Mouse (Mus musculus) heart, embryonic 15.5 days (tissue): ENCODE measurements around the gene Pdgfc. TPM values are rescaled to one million over a fixed set of nuclear protein-coding genes. Genes with fewer than 3 reads are reported as not detected.

Experiments used
- ATAC-seq: fragments of 200-750 bp; cut with Nextera tagmentation; replicated peaks from 2 replicates; pipeline ENCODE4 v1.8.0; 2017; ENCODE audit warnings: low read depth, moderate TSS enrichment; ENCODE audit not compliant: insufficient number of reproducible peaks, insufficient read depth, low FRiP score
- H3K27ac ChIP-seq: fragments of 300-500 bp; sonication (generic); 2 replicates; pipeline ENCODE4 v1.5.1; 2015; ENCODE audit warnings: mild to moderate bottlenecking, inconsistent platforms
- H3K27me3 ChIP-seq: fragments of 300-500 bp; sonication (generic); 2 replicates; pipeline ENCODE4 v1.6.1; 2015; ENCODE audit warnings: inconsistent platforms
- H3K36me3 ChIP-seq: fragments of 300-500 bp; sonication (generic); 2 replicates; pipeline ENCODE4 v1.6.1; 2015; ENCODE audit warnings: mild to moderate bottlenecking, inconsistent platforms
- H3K4me1 ChIP-seq: fragments of 300-500 bp; sonication (generic); replicated peaks from 2 replicates; pipeline ENCODE4 v1.6.1; 2015; ENCODE audit warnings: inconsistent platforms
- H3K4me2 ChIP-seq: fragments of 300-500 bp; sonication (generic); 2 replicates; pipeline ENCODE4 v1.6.1; 2015; ENCODE audit warnings: inconsistent platforms, mild to moderate bottlenecking, moderate library complexity
- H3K4me3 ChIP-seq: fragments of 300-500 bp; sonication (generic); 2 replicates; pipeline ENCODE4 v1.5.1; 2015; ENCODE audit warnings: mild to moderate bottlenecking, inconsistent platforms
- H3K9ac ChIP-seq: fragments of 300-500 bp; sonication (generic); 2 replicates; pipeline ENCODE4 v1.6.1; 2015; ENCODE audit warnings: mild to moderate bottlenecking, inconsistent platforms
- H3K9me3 ChIP-seq: fragments of 300-500 bp; sonication (generic); replicated peaks from 2 replicates; pipeline ENCODE4 v1.6.1; 2016; ENCODE audit warnings: inconsistent platforms
- WGBS: fragments of 180-500 bp; shearing (Covaris S2); methylation state at CpG from one replicate; pipeline ENCODE4 v1.1.7; 2015; ENCODE audit warnings: mixed read lengths; 5-methylcytosine and 5-hydroxymethylcytosine counted together
- polyA plus RNA-seq: library from polyadenylated mRNA; unstranded; fragments of >200 nt; fragmentation: Nextera tagmentation; extraction: Ambion mirVana; gene quantifications from 2 replicates; pipeline ENCODE4 v1.2.1, GENCODE M21; 2015

Pdgfc gene
- polyA plus RNA-seq, 1 experiment from 2014 or later = 2.6 TPM

DNA sequence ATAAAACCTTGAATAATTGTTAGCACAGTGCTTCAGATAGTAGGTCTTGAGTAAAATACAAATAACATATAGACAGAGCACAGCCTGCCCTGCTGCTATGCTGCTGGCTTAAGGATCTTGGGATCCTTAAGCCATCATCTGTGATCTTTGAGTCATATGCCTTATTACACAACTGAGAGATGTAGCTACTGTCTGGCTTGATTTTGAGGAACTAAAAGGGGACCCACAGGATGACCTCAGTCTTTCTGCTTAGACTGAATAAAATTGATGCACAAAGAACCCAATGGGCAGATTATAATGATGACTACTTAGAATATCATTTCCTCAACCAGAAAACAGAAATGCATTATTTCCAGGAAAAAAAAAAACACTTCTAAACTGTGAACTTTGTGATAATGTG, 15.3 kb downstream of the Pdgfc start:
- H3K4me2 ChIP-seq = no peak overlapping the region
- H3K4me3 ChIP-seq = no peak overlapping the region
- H3K27ac ChIP-seq = no peak overlapping the region
- H3K4me1 ChIP-seq = no peaks in the 10 kb centered on the region
- no peaks in the 10 kb centered on the region for H3K27me3 ChIP-seq
- H3K9me3 ChIP-seq = no peaks in the 10 kb centered on the region
- H3K36me3 ChIP-seq = no peaks in the 10 kb centered on the region
- no peak for ATAC-seq
- H3K9ac ChIP-seq = no peak overlapping the region

GRCm38 (mm10) chr3:81052422-81052821, 16.2 kb downstream of the Pdgfc start:
- no peak overlapping the region for H3K4me2 ChIP-seq
- WGBS = 87% methylated on average over 6 of the region's 6 CpGs
- no peak for ATAC-seq
- H3K27ac ChIP-seq = no peak overlapping the region
- no peaks in the 10 kb centered on the region for H3K36me3 ChIP-seq
- H3K4me3 ChIP-seq = no peak overlapping the region
- H3K4me1 ChIP-seq = no peaks in the 10 kb centered on the region
- no peaks in the 10 kb centered on the region for H3K9me3 ChIP-seq
- no peaks in the 10 kb centered on the region for H3K27me3 ChIP-seq
- no peak overlapping the region for H3K9ac ChIP-seq

GRCm38 (mm10) chr3:81054074-81054473, 17.9 kb downstream of the Pdgfc start:
- Histone ChIP-seq H3K4me2 (no peak overlapping the region), H3K4me3 (no peak overlapping the region), H3K27me3 (no peaks in the 10 kb centered on the region), H3K4me1 (no peaks in the 10 kb centered on the region), H3K36me3 (no peaks in the 10 kb centered on the region), H3K9me3 (no peaks in the 10 kb centered on the region), H3K27ac (no peak overlapping the region), H3K9ac (no peak overlapping the region)
- ATAC-seq = no peak

GRCm38 (mm10) chr3:81057719-81058118, 21.5 kb downstream of the Pdgfc start:
- no peak for ATAC-seq
- Histone ChIP-seq H3K4me2 (no peak overlapping the region), H3K27me3 (no peaks in the 10 kb centered on the region), H3K4me1 (no peaks in the 10 kb centered on the region), H3K27ac (no peak overlapping the region), H3K4me3 (no peak overlapping the region), H3K9me3 (no peaks in the 10 kb centered on the region), H3K9ac (no peak overlapping the region), H3K36me3 (no peaks in the 10 kb centered on the region)
- 66% methylated on average over 1 of the region's 1 CpGs for WGBS

DNA sequence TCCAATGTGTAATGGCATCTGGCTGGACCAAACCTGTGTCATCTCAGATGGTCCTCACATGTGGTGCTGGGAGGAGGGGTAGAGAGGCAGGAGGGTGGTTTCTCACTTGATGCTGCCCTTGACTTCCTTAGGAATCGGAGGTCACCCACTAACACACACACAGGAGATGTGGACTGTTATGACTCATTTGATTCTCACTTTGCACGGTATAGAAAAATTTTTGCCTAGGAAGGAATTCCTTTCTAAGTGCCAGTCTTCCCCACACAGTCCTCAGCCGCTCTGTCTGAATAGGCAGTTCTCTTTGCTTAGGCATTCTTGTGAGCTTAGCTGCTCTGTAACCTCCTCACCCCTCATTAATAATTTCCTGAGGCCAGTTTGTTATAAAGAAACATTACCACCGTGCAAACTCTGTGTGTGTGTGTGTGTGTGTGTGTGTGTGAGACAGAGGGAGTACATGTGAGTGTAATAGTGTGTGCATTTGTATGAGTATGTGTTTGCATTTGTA, 22.4 kb downstream of the Pdgfc start:
- Histone ChIP-seq H3K4me2 (no peak overlapping the region), H3K27me3 (no peaks in the 10 kb centered on the region), H3K4me3 (no peak overlapping the region), H3K27ac (no peak overlapping the region), H3K9me3 (no peaks in the 10 kb centered on the region), H3K4me1 (no peaks in the 10 kb centered on the region), H3K9ac (no peak overlapping the region), H3K36me3 (no peaks in the 10 kb centered on the region)
- whole genome bisulfite sequencing = 45% methylated on average over 4 of the region's 4 CpGs
- ATAC-seq = no peak

GRCm38 (mm10) chr3:81068550-81068949, 32.3 kb downstream of the Pdgfc start:
- no peaks in the 10 kb centered on the region for H3K4me1 ChIP-seq
- no peak overlapping the region for H3K27ac ChIP-seq
- no peak for ATAC-seq
- no peaks in the 10 kb centered on the region for H3K36me3 ChIP-seq
- H3K9ac ChIP-seq = no peak overlapping the region
- 47% methylated on average over 2 of the region's 2 CpGs for WGBS
- no peak overlapping the region for H3K4me3 ChIP-seq
- H3K9me3 ChIP-seq = no peaks in the 10 kb centered on the region
- no peaks in the 10 kb centered on the region for H3K27me3 ChIP-seq
- no peak overlapping the region for H3K4me2 ChIP-seq

GRCm38 (mm10) chr3:81101136-81101535, 64.9 kb downstream of the Pdgfc start:
- no peak overlapping the region for H3K27ac ChIP-seq
- no peaks in the 10 kb centered on the region for H3K9me3 ChIP-seq
- no peak overlapping the region for H3K4me2 ChIP-seq
- no peaks in the 10 kb centered on the region for H3K36me3 ChIP-seq
- H3K4me3 ChIP-seq = no peak overlapping the region
- ATAC-seq = no peak
- H3K9ac ChIP-seq = no peak overlapping the region
- 88% methylated on average over 1 of the region's 1 CpGs for WGBS
- H3K4me1 ChIP-seq = 0 out of 2 replicates have a peak, but pooled peaks cover 3% of the 10 kb centered on the region
- no peaks in the 10 kb centered on the region for H3K27me3 ChIP-seq

GRCm38 (mm10) chr3:81102158-81102876, 66.1 kb downstream of the Pdgfc start:
- 33% methylated on average over 3 of the region's 3 CpGs for WGBS
- ATAC-seq = no peak
- H3K9me3 ChIP-seq = no peaks in the 10 kb centered on the region
- H3K27me3 ChIP-seq = no peaks in the 10 kb centered on the region
- H3K4me2 ChIP-seq = no peak overlapping the region
- no peak overlapping the region for H3K9ac ChIP-seq
- H3K4me1 ChIP-seq = 0 out of 2 replicates have a peak, but pooled peaks cover 3% of the 10 kb centered on the region
- H3K27ac ChIP-seq = no peak overlapping the region
- no peak overlapping the region for H3K4me3 ChIP-seq
- H3K36me3 ChIP-seq = no peaks in the 10 kb centered on the region

- no peak for ATAC-seq
- H3K27me3 ChIP-seq = no peaks in the 10 kb centered on the region
- no peaks in the 10 kb centered on the region for H3K36me3 ChIP-seq
- 0 out of 2 replicates have a peak, but pooled peaks cover 3% of the 10 kb centered on the region for H3K4me1 ChIP-seq
- H3K4me2 ChIP-seq = no peak overlapping the region
- no peak overlapping the region for H3K9ac ChIP-seq
- WGBS = 78% methylated on average over 5 of the region's 5 CpGs
- H3K27ac ChIP-seq = no peak overlapping the region
- no peaks in the 10 kb centered on the region for H3K9me3 ChIP-seq
- H3K4me3 ChIP-seq = no peak overlapping the region
These were observed 66.7 kb downstream of the Pdgfc start for GRCm38 (mm10) chr3:81102877-81103420.

DNA sequence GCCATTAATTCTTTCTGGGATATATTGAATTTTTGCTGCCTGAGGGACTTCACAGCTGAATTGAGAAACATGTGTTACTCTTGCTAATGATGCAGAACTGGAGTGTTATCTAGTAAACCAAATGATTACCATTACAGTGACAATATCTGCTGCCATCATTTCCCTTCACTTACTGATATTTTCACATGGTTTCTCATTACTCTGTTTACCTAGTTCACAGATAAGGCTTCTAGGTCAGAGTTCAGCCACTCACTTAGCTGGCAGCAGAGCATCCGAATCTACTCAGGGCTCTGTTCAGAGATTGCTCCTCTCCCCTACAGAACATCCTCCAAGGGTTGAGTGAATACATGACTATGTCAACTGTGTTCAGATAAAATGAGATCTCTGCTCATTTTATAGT, 71.3 kb downstream of the Pdgfc start:
- Histone ChIP-seq H3K36me3 (no peaks in the 10 kb centered on the region), H3K4me3 (no peak overlapping the region), H3K4me1 (no peaks in the 10 kb centered on the region), H3K4me2 (no peak overlapping the region), H3K9ac (no peak overlapping the region), H3K9me3 (no peaks in the 10 kb centered on the region), H3K27ac (no peak overlapping the region), H3K27me3 (no peaks in the 10 kb centered on the region)
- whole genome bisulfite sequencing = 59% methylated on average over 1 of the region's 1 CpGs
- no peak for ATAC-seq

DNA sequence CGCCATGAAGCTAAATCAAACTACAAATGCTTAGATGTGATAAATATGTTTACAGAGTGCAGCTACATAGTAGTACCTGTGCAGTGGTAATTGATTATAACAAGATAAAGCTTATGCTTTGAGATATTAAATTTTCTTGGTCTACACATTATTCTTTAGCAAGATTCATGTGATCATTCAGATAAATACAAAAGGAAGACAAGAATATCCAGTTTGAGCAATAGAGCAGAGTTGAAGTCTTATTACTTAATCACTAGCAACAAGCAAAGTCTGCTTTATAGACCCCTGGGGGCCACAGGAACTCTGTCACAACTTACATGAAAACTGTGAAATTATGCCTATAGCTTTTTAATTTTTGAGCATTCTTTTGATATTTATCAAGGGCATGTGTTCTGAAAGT, 74.8 kb downstream of the Pdgfc start:
- H3K4me3 ChIP-seq = no peak overlapping the region
- H3K27me3 ChIP-seq = no peaks in the 10 kb centered on the region
- H3K4me2 ChIP-seq = no peak overlapping the region
- H3K9ac ChIP-seq = no peak overlapping the region
- ATAC-seq = no peak
- H3K27ac ChIP-seq = no peak overlapping the region
- WGBS = 70% methylated on average over 1 of the region's 1 CpGs
- no peaks in the 10 kb centered on the region for H3K9me3 ChIP-seq
- no peaks in the 10 kb centered on the region for H3K4me1 ChIP-seq
- no peaks in the 10 kb centered on the region for H3K36me3 ChIP-seq

DNA sequence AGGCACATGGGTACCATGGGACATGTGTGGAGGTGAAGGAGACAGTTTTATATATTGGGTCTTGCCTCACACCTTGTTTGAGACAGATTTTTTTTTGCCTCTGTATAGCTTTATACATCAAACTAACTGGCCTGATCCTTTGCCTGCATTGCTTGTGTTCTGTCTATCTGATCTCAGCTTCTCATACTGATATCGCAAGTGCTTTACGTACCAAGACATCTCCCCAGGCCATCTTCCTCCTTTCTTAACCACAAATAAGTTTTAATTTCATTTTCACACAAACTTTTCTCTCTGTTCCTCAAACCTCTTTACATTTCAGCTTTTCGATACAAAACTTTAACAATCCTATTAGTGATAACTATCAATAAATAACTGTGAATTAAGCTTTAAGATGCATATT, 76.7 kb downstream of the Pdgfc start:
- H3K4me3 ChIP-seq = no peak overlapping the region
- H3K36me3 ChIP-seq = no peaks in the 10 kb centered on the region
- no peak overlapping the region for H3K4me2 ChIP-seq
- H3K9ac ChIP-seq = no peak overlapping the region
- no peaks in the 10 kb centered on the region for H3K4me1 ChIP-seq
- H3K27me3 ChIP-seq = no peaks in the 10 kb centered on the region
- no peak overlapping the region for H3K27ac ChIP-seq
- ATAC-seq = no peak
- H3K9me3 ChIP-seq = no peaks in the 10 kb centered on the region
- WGBS = 87% methylated on average over 3 of the region's 3 CpGs
